Mouse (Mus musculus) gonadal fat pad, adult 2 months (tissue): ENCODE measurements around the gene Gnl2. TPM values are rescaled to one million over a fixed set of nuclear protein-coding genes. Genes with fewer than 3 reads are reported as not detected.

Experiments
- DNase-seq: peaks from one replicate; pipeline ENCODE4 v3.0.0-alpha.2; 2012; ENCODE audit warnings: low read depth
- polyA plus RNA-seq: library from polyadenylated mRNA; depleted of rRNA; stranded (reverse); fragments of >200 nt; gene quantifications from 2 replicates; pipeline ENCODE4 v1.2.3, GENCODE M21; 2012; rRNA removed

The Gnl2 gene
- polyA plus RNA-seq, result 23.1 and 24.1 TPM in 2 replicates

GRCm38 (mm10) chr4:125015806-125016635 lies at the start of gene Gnl2:
TSS of gene Gnl2 (plus strand) at chr4:125016585.
- no peak for DNase-seq

GRCm38 (mm10) chr4:124968711-124969110 lies 47.7 kb upstream of the Gnl2 start:
- no peak for DNase-seq

GRCm38 (mm10) chr4:124969219-124969848 lies 47.1 kb upstream of the Gnl2 start:
- no peak for DNase-seq

GRCm38 (mm10) chr4:124970194-124970593 lies 46.2 kb upstream of the Gnl2 start:
- no peak for DNase-seq

GRCm38 (mm10) chr4:124970677-124971076 lies 45.7 kb upstream of the Gnl2 start:
- DNase-seq, result no peak

- DNase-seq, result no peak
Measured at GRCm38 (mm10) chr4:124971094-124971493, 45.3 kb upstream of the Gnl2 start.

- DNase-seq, result no peak
Measured at GRCm38 (mm10) chr4:124972316-124972715, 44.1 kb upstream of the Gnl2 start.

- DNase-seq, result no peak
Measured at GRCm38 (mm10) chr4:124973296-124973695, 43.1 kb upstream of the Gnl2 start.

- DNase-seq, result no peak
Measured at GRCm38 (mm10) chr4:124978201-124978600, 38.2 kb upstream of the Gnl2 start.

- DNase-seq, result no peak
Measured at GRCm38 (mm10) chr4:124983893-124984526, 32.4 kb upstream of the Gnl2 start.

- no peak for DNase-seq
Measured at GRCm38 (mm10) chr4:124984871-124985670, 31.3 kb upstream of the Gnl2 start.

GRCm38 (mm10) chr4:124985671-124986602 lies 30.4 kb upstream of the Gnl2 start, which contains the start of gene Rspo1:
TSS of gene Rspo1 (plus strand) at chr4:124986430.
- DNase-seq, result no peak

- no peak for DNase-seq
Measured at GRCm38 (mm10) chr4:124986739-124987710, 29.4 kb upstream of the Gnl2 start.

- DNase-seq, result no peak
Measured at GRCm38 (mm10) chr4:124987711-124988097, 28.7 kb upstream of the Gnl2 start.

GRCm38 (mm10) chr4:124988382-124988781 lies 28.0 kb upstream of the Gnl2 start:
- no peak for DNase-seq

GRCm38 (mm10) chr4:124989787-124990253 lies 26.6 kb upstream of the Gnl2 start:
- no peak for DNase-seq

- DNase-seq, result no peak
Measured at GRCm38 (mm10) chr4:124990325-124990724, 26.1 kb upstream of the Gnl2 start.

- DNase-seq, result no peak
Measured at GRCm38 (mm10) chr4:124997479-124998147, 18.8 kb upstream of the Gnl2 start.

GRCm38 (mm10) chr4:124999548-124999947 lies 16.8 kb upstream of the Gnl2 start:
- no peak for DNase-seq
